ENCODE assay signal across 19 mouse cellular contexts in the genomic region with DNA sequence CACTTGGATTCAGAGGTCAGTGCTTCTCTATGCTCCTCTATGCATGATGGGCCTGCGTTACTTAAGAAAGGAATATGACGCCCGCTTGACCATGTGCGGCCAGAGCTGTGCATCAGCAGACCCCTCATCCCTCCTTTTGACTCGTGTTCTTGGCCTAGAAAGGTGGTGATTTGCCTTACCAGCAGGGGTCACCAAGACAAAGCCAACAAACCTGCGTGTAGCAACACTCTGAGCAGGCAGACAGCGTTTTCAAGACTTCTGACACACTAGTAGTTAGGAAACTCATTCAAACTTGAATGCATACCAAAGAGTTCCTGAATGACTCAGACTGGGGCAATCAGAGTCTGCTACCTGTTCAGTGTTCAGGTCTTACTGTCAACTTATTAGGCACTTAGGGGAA. TPM values are rescaled to one million over a fixed set of nuclear protein-coding genes. Genes with fewer than 3 reads are reported as not detected.
DNase-seq lines count a peak whose midpoint lies in the region; TF ChIP-seq lines count a peak whose summit lies in the region.
"Had no signal": no experiment of that assay in that cellular context is flagged by ENCODE, and none has a peak within 500 bp of the region (broad histone marks: within the 10 kb centered on the region; RNA-seq: fewer than 3 reads in every experiment).

No protein-coding gene starts in this region.

- intact Hi-C loops in heart, adult 2 months (cut with DNase I) = no loop called here
- intact Hi-C loops in heart, postnatal 10 days (cut with DNase I) = no loop called here

- TF ChIP-seq POLR2A in heart, adult 2 months (IDR thresholded peaks at IDR 0.05; ENCODE audit: insufficient read depth, low read depth, low read length) = no peak

- no peaks in the 10 kb centered on the region for H3K27me3 ChIP-seq in heart, adult 2 months (ENCODE audit: control insufficient read depth, insufficient read depth, low read length)
- H3K27me3 ChIP-seq: embryonic facial prominence, embryonic 12.5 days; forebrain, embryonic 15.5 days; heart, embryonic 12.5 days; intestine, embryonic 15.5 days; Patski had no signal

- H3K4me1 ChIP-seq in heart, adult 2 months (ENCODE audit: control insufficient read depth, insufficient read depth, low read length) = no peaks in the 10 kb centered on the region; the same call in 1 of the 2 replicates
- H3K4me1 ChIP-seq: forebrain, embryonic 15.5 days; intestine, embryonic 15.5 days had no signal

- no peak for TF ChIP-seq EP300 in heart, adult 2 months (IDR thresholded peaks at IDR 0.05; ENCODE audit: insufficient read depth, low read depth, low read length)

- H3K27ac ChIP-seq in heart, adult 2 months = no peak overlapping the region
- H3K27ac ChIP-seq: embryonic facial prominence, embryonic 12.5 days; forebrain, embryonic 15.5 days; hindbrain, embryonic 14.5 days; intestine, embryonic 15.5 days had no signal

- TF ChIP-seq CTCF in heart, adult 2 months (IDR thresholded peaks at IDR 0.05) = peak; percentile 12; the same call in 1 of the 2 replicates

- no peak for DNase-seq in heart, adult 2 months
- no peak for DNase-seq in heart, postnatal 10 days
- DNase-seq in 416B (ENCODE audit: low read depth) (peak; percentile 21), ES-CJ7 (ENCODE audit: low read depth, low spot score) (peak; percentile 66), adipocyte (ENCODE audit: low spot score) (peak; percentile 31)
- no peak for DNase-seq in urinary bladder, postnatal 14 days (ENCODE audit: low spot score)
- no peak for DNase-seq in left cerebral cortex, adult 9 months (ENCODE audit: low spot score in 2 of 2)
- DNase-seq: adrenal gland, postnatal 10 days; cerebellum, adult 11-12 months; cerebellum, adult 9-10 months; cerebellum, postnatal 25 days; gastrocnemius, postnatal 14 days had no signal

- no peaks in the 10 kb centered on the region for H3K36me3 ChIP-seq in heart, adult 2 months (ENCODE audit: control insufficient read depth, insufficient read depth, low read length)

- H3K79me2 ChIP-seq in heart, adult 2 months (replicated peaks; ENCODE audit: control insufficient read depth, insufficient read depth, low read length) = no peaks in the 10 kb centered on the region

- 82% methylated on average over 7 of the region's 7 CpGs for WGBS in heart, adult 2 months

- no peak overlapping the region for H3K4me3 ChIP-seq in heart, adult 2 months
- H3K4me3 ChIP-seq: embryonic facial prominence, embryonic 12.5 days; forebrain, embryonic 15.5 days; heart, embryonic 12.5 days; intestine, embryonic 15.5 days had no signal

- H3K9ac ChIP-seq in heart, adult 2 months (ENCODE audit: low read depth, low read length) = no peak overlapping the region
- H3K9ac ChIP-seq: embryonic facial prominence, embryonic 12.5 days; forebrain, embryonic 15.5 days; heart, embryonic 12.5 days; hindbrain, embryonic 14.5 days; intestine, embryonic 15.5 days had no signal

RNA-seq across cellular contexts. Expression of a gene that starts 33.3 kb away (rescaled TPM):
- under 1 TPM; 0.10 to 0.20 TPM for total RNA-seq in heart, adult 2 months (2021)
- polyA plus RNA-seq in heart, adult 2 months (2012; rRNA removed) = 0.09 and 0.35 TPM in 2 replicates
- under 1 TPM; 0.31 to 0.42 TPM for total RNA-seq in heart, postnatal 10 days (2021)
- total RNA-seq: hematopoietic stem cell, adult 5-6 weeks had no signal

Comparison
In these comparisons a context has a peak if more than half of its experiments do, and no peak if none do; other contexts are left out.
1. DNase-seq: peak in 416B (single experiment), ES-CJ7 (single experiment) and adipocyte (single experiment); none in heart, adult 2 months (0 of 2), heart, postnatal 10 days (0 of 2), urinary bladder, postnatal 14 days (single experiment) and left cerebral cortex, adult 9 months (0 of 2).